Mouse (Mus musculus) embryo, embryonic 11.5 days (tissue): ENCODE measurements around the gene Csnk1g2.
"Not testable (repeated sequence)": the region's sequence is repeated elsewhere in the genome, so short reads cannot be mapped to it uniquely, and the experiment has no call there.

ENCODE experiments used
- DNase-seq: peaks from one replicate; pipeline ENCODE4 v3.0.0-alpha.2; 2012; ENCODE audit warnings: low read depth, low spot score

Gene Csnk1g2

GRCm38 (mm10) chr10:80623457-80624191 lies 986 bp downstream of the Csnk1g2 start:
- DNase-seq: no peak

GRCm38 (mm10) chr10:80625764-80626163 lies 3.1 kb downstream of the Csnk1g2 start:
- no peak for DNase-seq

GRCm38 (mm10) chr10:80627685-80628084 lies 5.0 kb downstream of the Csnk1g2 start:
- DNase-seq: no peak

GRCm38 (mm10) chr10:80628925-80629324 lies 6.3 kb downstream of the Csnk1g2 start:
- no peak for DNase-seq

GRCm38 (mm10) chr10:80635345-80635744 lies 12.7 kb downstream of the Csnk1g2 start:
- no peak for DNase-seq

- DNase-seq: no peak
These were observed 24.3 kb downstream of the Csnk1g2 start for GRCm38 (mm10) chr10:80646936-80647335.

GRCm38 (mm10) chr10:80649910-80650309 lies 27.3 kb downstream of the Csnk1g2 start:
- DNase-seq: not testable (repeated sequence)

- no peak for DNase-seq
These were observed 27.8 kb downstream of the Csnk1g2 start for GRCm38 (mm10) chr10:80650392-80650791.

GRCm38 (mm10) chr10:80653156-80653720 lies 30.6 kb downstream of the Csnk1g2 start:
- DNase-seq: no peak

- DNase-seq: no peak
These were observed 32.2 kb downstream of the Csnk1g2 start for GRCm38 (mm10) chr10:80654866-80655265.

- DNase-seq: no peak
These were observed 32.9 kb downstream of the Csnk1g2 start for GRCm38 (mm10) chr10:80655406-80656129.

GRCm38 (mm10) chr10:80656130-80656862 lies 33.7 kb downstream of the Csnk1g2 start:
- DNase-seq: peak; percentile 99

- no peak for DNase-seq
These were observed 34.4 kb downstream of the Csnk1g2 start, which contains the start of gene Btbd2 for GRCm38 (mm10) chr10:80656863-80657623. Gene Btbd2, minus strand, starts transcription at chr10:80657071.

GRCm38 (mm10) chr10:80658194-80658840 lies 35.7 kb downstream of the Csnk1g2 start:
- no peak for DNase-seq

GRCm38 (mm10) chr10:80658841-80659202 lies 36.2 kb downstream of the Csnk1g2 start:
- DNase-seq: no peak

GRCm38 (mm10) chr10:80659213-80659612 lies 36.6 kb downstream of the Csnk1g2 start:
- DNase-seq: peak; percentile 68

- no peak for DNase-seq
These were observed 38.5 kb downstream of the Csnk1g2 start for GRCm38 (mm10) chr10:80661149-80661548.

- DNase-seq: no peak
These were observed 41.0 kb downstream of the Csnk1g2 start for GRCm38 (mm10) chr10:80663485-80664196.

GRCm38 (mm10) chr10:80664197-80665015 lies 41.8 kb downstream of the Csnk1g2 start:
- no peak for DNase-seq
